Mouse (Mus musculus): ENCODE results near the gene Fam47c. TPM values are rescaled to one million over a fixed set of nuclear protein-coding genes. Genes with fewer than 3 reads are reported as not detected.

The Fam47c gene
- not detected in 2 replicates for polyA plus RNA-seq (2012; rRNA removed)

DNA sequence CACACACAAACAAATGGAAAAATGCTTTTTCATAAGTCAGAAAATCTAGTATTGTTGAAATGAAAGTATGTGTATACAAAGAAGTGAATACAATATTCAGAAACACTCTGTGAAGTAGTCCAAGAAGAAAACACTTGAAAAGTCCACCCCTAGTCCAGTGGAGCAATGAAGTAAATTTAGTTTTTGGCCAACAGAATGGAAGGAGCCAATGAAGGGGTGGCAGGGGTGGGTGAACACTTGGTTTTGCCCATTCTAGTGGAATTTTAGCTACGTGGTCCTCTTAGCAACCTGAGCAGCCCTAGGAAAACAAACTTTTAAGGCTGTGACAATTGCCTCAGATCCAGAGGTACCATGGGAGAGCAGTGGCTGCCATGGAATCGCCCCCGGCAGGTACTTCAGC, at the start of gene Fam47c:
Gene Fam47c (plus strand): TSS at position 301 of the 400 bp plus-strand sequence.
- 83% methylated on average over 3 of the region's 3 CpGs for WGBS
- H3K27me3 ChIP-seq (ENCODE audit: control insufficient read depth, insufficient read depth, low read length): no peaks in the 10 kb centered on the region
- no peaks in the 10 kb centered on the region for H3K4me1 ChIP-seq (ENCODE audit: control insufficient read depth, insufficient read depth, insufficient read length)
- DNase-seq (ENCODE audit: low read depth in 1 of 2, low spot score in 2 of 2): no peak
- no peak within 1 kb of the TSS for H3K27ac ChIP-seq (ENCODE audit: insufficient read depth, low read length)
- H3K36me3 ChIP-seq (ENCODE audit: control insufficient read depth, insufficient read depth, low read length): no peaks in the 10 kb centered on the region
- TF ChIP-seq POLR2A (IDR thresholded peaks at IDR 0.05; ENCODE audit: low read depth, low read length) (no peak), CTCF (IDR thresholded peaks at IDR 0.05; ENCODE audit: extremely low read depth, insufficient read depth, insufficient read length, insufficient replicate concordance) (no peak)
- no peak within 1 kb of the TSS for H3K4me3 ChIP-seq (ENCODE audit: extremely low read depth, insufficient read depth, insufficient read length)

- Histone ChIP-seq H3K27ac (ENCODE audit: insufficient read depth, low read length) (no peak overlapping the region), H3K27me3 (ENCODE audit: control insufficient read depth, insufficient read depth, low read length) (no peaks in the 10 kb centered on the region), H3K4me3 (ENCODE audit: extremely low read depth, insufficient read depth, insufficient read length) (no peak overlapping the region), H3K36me3 (ENCODE audit: control insufficient read depth, insufficient read depth, low read length) (no peaks in the 10 kb centered on the region), H3K4me1 (ENCODE audit: control insufficient read depth, insufficient read depth, insufficient read length) (no peaks in the 10 kb centered on the region)
- TF ChIP-seq CTCF (IDR thresholded peaks at IDR 0.05; ENCODE audit: extremely low read depth, insufficient read depth, insufficient read length, insufficient replicate concordance) (no peak), POLR2A (IDR thresholded peaks at IDR 0.05; ENCODE audit: low read depth, low read length) (no peak)
- no peak for DNase-seq (ENCODE audit: low read depth in 1 of 2, low spot score in 2 of 2)
- 65% methylated on average over 2 of the region's 2 CpGs for WGBS
Measured at GRCm38 (mm10) chrX:78769408-78769807, 31.8 kb downstream of the Fam47c start.

GRCm38 (mm10) chrX:78777078-78777477, 39.5 kb downstream of the Fam47c start:
- 76% methylated on average over 2 of the region's 2 CpGs for WGBS

More at GRCm38 (mm10) chrX:78777078-78777477, 39.5 kb downstream of the Fam47c start:
- TF ChIP-seq CTCF (IDR thresholded peaks at IDR 0.05; ENCODE audit: extremely low read depth, insufficient read depth, insufficient read length, insufficient replicate concordance): no peak
- TF ChIP-seq POLR2A (IDR thresholded peaks at IDR 0.05; ENCODE audit: low read depth, low read length): no peak
- no peaks in the 10 kb centered on the region for H3K36me3 ChIP-seq (ENCODE audit: control insufficient read depth, insufficient read depth, low read length)
- DNase-seq (ENCODE audit: low read depth in 1 of 2, low spot score in 2 of 2): no peak
- no peaks in the 10 kb centered on the region for H3K27me3 ChIP-seq (ENCODE audit: control insufficient read depth, insufficient read depth, low read length)
- H3K27ac ChIP-seq (ENCODE audit: insufficient read depth, low read length): no peak overlapping the region
- H3K4me1 ChIP-seq (ENCODE audit: control insufficient read depth, insufficient read depth, insufficient read length): no peaks in the 10 kb centered on the region
- H3K4me3 ChIP-seq (ENCODE audit: extremely low read depth, insufficient read depth, insufficient read length): no peak overlapping the region

Other genes with a start within 250 kb of the Fam47c start
- 0.55 and 0.84 TPM in 2 replicates for gene Prrg1, start 153.9 kb upstream of the Fam47c start, polyA plus RNA-seq (2012; rRNA removed)